Mouse (Mus musculus) ZHBTc4 (cell line): ENCODE measurements around the gene Atp5k.
A peak's percentile ranks its signal among the peaks of the same experiment; 100 is the strongest.

Source experiments
- DNase-seq: peaks from one replicate; pipeline ENCODE4 v3.0.0-alpha.2; 2011; ENCODE audit warnings: low read depth, low spot score

Gene Atp5k

DNA sequence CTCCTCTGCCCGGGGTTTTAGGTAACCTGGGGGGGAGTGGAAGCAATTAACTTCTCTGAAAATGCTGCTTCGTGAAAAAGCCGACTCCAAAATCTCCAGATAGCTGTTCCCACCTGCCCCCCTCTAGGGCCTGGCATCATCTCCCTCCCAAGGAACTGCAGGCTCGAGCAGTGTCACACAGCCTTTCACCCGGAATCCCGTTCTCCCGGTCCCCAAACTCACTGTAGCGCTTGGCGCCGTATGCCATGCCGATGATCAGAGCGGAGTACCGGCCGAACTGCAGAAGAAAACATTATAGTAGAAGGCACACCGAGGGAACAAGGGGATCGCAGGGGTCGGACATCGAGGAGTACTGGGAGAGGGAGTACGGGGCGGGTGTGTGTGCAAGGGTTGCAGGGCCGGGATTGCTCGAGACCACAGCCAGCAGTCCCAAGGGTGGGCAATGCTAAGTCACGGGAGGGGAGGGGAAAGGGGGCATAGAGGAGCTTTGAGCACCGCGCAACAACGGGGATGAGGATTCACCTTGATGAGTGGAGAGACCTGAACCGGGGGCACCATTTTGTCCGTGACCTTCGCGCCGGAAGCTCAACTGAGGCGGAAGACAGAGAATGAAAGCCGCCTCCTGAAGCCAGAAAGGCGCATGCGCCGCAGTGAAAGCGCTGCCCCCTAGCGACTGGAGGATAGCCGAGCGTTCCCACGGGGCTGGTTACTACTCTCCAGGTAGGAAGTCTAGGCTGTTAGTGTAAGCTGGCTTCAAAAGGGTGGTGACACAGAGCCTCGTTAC, at the start of gene Atp5k:
Gene Atp5k (minus strand): TSS at position 645 of the 784 bp plus-strand sequence.
- DNase-seq: peak; percentile 97

GRCm38 (mm10) chr5:108483006-108483405, 48.8 kb upstream of the Atp5k start:
- no peak for DNase-seq

DNA sequence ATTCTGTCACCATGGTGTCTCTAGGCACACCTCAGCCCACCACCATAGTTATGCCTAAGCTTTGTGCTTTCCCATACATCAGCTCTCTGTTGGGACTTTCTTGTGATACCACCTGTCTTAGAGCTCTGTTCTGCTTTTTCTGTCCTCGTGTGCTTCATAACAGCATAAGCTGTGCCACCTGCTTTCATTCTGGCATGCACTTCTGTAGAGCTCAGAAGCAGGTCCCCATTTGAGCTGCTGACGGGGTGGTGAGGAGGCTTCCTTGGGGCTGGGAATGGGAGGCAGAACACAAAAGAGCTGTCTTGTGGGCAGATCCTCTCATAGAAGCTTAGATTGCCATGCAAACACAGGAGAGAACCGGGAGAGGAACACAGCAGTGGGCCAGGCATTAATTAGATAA, 41.7 kb upstream of the Atp5k start:
- DNase-seq: no peak

- DNase-seq: no peak
Measured at GRCm38 (mm10) chr5:108473737-108474136, 39.5 kb upstream of the Atp5k start.

DNA sequence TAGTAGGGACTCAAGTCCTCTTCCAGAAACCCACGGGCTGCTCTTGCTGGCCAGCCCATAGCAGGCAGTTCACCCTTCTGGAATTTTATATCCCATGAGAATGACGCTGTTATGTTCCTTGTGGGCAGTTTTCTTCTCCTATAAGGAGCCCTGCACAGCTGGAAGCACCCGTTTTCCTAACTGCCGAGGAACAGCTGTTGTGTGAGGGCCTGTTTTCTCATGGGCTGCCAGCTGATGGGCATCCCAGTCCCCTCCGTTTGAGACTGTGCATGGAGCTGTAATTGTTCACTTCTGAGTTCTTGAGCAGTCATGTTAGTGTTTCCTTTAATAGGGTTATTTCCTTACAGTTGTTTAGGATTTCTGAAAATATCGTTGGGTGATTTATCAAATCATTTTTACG, 35.4 kb upstream of the Atp5k start:
- no peak for DNase-seq

DNA sequence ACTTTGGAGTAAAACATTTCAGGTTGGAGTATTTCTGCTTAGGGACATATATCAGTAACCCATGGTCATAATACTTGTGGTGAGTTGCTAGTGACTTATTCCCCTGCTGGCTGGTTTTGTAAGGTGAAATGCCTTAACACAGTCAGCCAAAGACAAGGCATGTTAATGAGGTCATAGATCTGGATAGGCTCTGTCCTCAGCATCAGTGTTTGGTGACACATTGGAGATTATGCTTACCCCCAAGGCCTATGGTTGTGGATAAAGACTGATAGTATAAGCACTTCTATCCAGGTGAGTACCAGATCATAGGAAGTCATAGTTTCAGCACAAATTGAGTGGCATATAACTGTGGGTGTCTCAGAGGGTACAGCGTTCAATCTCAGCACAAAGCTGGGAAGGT, 32.4 kb upstream of the Atp5k start:
- DNase-seq: no peak

DNA sequence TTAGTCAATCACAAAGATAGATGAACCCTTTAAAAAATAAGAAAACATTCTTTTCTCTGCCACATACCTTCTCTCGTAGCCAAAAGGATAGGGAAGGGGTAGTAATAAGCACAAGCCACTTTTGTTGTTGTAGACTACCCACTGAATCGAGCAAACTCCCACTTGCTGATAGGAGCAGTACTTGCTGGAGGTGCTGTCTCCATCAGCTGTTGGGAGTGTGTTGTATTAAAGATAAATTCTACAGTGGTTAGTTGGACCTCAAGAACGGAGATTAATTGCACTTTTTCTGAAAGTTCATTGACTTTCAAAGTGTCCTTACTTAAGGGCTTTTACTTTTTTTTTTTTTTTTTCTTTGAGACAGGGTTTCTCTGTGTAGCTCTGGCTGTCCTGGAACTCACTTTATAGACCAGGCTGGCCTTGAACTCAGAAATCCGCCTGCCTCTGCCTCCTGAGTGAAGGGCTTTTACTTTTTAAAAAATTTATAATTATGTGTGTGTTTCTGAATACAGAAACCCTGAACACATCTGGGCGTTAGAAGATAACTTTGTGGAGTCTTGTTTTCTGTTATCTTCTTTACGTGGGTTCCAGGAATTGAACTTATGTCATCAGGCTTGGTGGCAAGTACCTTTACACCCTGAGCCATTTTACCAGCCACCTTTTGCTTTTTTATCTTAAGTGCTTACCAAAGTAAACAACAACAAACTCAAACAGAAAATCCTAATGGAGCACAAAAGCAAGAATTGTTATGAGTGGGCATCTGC, 31.1 kb upstream of the Atp5k start:
- no peak for DNase-seq

DNA sequence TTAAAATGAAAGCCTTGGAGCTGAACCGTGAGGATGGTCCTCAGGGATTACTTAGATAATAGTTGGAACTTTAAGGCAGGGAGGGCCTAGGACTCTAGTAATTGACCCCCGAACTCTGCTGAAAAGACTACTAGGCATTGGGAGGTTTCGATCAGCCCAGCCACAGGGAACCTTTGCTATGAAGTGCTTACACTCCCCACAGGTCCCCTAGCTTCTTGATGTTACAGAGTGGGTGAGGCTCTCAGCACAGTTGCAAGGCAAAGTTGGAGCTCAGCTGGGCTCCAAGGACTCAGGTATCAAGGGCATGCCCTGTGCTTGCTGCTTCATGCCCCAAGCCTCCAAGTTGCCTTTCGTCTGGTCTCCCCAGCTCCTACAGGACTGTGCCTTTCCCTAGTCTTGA, 28.2 kb upstream of the Atp5k start:
- DNase-seq: peak; percentile 14

DNA sequence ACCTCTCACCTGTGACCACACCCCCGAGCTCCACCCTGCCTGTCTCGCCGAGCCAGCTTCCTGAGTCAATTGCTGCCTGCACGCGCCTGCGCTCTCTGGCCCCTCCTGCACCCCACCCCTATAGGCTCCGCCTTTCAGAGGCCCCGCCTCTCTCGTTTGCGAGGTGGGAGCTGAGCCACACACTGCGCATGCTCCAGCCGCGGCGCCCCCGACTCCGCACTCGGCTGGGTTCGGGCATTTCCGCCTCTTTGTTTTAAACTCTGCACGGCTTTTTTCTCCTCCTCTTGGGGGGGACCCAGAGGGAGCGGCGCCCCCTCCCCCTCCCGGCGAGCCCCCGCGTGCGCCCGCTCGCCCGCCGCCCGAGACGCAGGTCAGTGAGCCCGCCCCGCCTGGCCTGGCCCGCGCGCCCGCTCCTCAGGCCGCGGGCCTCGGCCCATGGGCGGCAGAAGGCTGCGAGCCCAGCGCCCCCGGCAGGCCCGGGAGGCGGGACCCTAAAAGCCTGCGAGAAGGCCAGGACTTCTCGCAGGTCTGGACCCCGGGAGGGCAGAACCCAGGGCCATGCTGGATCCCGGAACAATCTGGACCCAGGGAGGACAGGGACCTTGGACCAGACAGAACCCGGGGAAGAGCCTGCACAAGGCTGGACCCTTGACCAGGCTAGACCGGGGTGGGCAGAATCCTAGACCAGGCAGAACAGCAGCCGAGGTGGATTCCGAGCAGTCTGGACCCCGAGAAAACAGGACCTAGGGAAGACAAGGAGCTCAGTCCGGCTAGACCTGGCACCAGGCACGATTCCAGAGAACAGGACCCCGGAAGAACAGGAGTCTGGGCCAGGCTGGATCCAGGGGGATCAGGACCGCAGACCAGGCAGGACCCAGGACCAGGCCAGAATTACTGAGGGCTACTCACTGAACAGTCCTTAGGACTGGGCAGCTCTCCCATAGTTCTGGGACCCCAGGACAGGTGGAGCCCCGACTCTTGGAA, 27.1 kb upstream of the Atp5k start, which contains the start of gene Pcgf3:
Gene Pcgf3 (plus strand): TSS at position 151 of the 984 bp plus-strand sequence.
- peak; percentile 98 for DNase-seq

GRCm38 (mm10) chr5:108460461-108460860, 26.2 kb upstream of the Atp5k start:
- DNase-seq: no peak

- no peak for DNase-seq
Measured at GRCm38 (mm10) chr5:108458706-108459105, 24.5 kb upstream of the Atp5k start.

- DNase-seq: no peak
Measured at GRCm38 (mm10) chr5:108454094-108454493, 19.8 kb upstream of the Atp5k start.

DNA sequence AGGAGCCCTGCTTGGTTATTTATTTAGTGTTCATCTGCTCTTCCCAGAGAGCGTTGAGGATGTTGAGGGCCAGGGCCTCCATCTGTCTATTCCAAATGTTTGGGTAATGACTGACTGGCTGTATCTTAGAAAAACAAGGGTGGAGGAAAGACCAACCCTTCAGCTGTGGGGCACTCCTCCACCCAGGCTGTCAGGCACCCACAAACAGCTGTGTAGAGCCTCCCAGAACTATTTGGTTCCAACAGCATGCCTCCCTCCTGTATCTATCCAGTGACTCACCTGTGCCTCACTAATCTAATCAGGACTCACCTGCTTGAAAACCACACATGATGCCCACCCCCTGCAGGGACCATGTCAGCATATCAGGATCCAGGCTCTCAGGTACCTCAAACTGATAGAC, 18.2 kb upstream of the Atp5k start:
- no peak for DNase-seq

DNA sequence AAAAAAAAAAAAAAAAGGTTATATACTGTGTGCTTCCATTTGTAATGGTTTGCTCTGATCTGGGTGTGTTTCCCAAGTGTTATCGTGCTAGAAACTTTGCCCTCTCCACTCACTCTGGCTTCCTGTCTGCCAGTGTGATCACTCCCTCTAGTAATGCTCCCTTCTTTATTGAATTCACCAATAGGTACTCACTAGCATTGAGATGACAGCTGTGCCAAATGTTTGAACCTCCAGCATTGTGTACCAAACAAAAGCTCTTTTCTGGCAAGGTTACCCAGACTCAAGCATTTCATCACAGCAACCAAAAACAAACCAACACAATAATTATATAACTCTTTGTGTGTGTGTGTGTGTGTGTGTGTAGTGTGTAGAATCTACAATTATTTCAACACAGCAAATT, 17.4 kb upstream of the Atp5k start:
- DNase-seq: no peak

DNA sequence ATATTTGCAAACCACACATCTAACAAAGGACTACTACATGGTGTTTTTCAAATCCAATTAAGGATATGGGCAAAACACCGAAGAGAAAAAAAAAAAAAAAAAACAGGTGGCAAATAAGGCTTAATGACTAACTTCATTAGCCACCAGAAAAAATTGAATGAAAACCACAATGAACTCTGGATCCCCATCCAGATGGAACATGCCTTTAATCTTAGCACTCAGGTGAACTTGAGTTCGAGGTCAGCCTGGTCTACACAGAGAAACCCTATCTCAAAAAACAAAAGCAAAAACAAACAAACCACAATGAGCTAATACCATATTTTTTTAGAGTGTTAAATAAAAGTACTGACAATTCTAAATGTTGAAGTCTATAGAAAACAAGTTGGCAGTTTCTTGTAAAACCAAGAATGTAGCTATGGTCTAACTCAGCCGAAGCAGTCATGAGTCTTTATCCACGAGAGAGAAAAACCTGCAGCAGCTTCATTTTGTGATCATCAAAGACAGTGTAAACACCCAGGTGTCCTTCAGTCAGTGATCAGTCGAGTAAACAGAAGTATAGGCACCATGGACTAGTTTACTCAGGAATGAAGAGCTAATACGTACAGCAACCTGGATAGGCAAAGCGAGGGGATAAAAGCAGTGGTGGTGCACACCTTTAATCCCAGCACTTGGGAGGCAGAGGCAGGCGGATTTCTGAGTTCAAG, 16.7 kb upstream of the Atp5k start:
- DNase-seq: no peak

DNA sequence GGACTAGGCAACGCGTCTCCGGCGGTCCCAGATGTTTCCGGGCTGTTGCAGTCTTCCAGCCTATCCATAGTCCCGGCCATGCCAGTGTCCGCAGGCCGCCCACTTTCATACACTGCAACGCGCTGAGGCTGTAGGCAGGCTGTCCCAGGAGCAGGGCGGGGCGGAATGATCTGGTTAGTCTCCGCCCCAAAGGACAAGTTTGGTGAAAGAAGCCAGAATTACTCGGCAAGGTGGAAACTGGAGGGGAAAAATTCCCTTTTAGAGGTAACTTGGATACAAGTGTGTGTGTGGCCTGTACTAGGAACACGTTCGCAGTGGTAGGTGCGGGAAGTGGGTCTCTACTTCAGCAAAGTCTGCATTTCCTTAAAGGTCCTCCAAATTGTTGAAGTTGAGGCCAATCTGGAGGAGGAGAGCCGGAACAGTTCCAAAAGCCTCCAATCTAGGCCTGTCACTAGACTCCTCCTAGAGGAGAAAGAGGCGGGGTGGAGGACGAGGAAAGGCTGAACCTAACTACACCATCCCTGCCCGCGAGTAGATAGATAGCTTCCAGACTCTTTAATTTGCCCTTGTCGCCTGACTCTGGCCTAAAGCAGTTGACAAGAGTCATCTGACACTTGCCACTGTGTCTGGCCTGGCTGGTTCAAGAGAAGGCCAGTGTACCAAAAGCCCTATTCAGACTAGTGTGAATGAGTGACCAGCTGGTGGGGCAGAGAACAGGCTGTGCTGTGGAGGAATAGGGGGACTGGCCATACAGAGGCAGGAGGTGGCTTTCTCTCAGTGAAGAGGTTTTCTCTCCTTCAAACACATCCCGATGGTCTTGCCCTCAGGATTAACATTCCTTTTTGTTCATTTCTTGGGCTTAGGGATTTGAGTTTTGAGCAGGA, 14.8 kb upstream of the Atp5k start, which contains the start of gene Mfsd7a:
Gene Mfsd7a (minus strand): TSS at position 107 of the 884 bp plus-strand sequence.
- DNase-seq: peak; percentile 85

GRCm38 (mm10) chr5:108447857-108448256, 13.6 kb upstream of the Atp5k start:
- DNase-seq: no peak

DNA sequence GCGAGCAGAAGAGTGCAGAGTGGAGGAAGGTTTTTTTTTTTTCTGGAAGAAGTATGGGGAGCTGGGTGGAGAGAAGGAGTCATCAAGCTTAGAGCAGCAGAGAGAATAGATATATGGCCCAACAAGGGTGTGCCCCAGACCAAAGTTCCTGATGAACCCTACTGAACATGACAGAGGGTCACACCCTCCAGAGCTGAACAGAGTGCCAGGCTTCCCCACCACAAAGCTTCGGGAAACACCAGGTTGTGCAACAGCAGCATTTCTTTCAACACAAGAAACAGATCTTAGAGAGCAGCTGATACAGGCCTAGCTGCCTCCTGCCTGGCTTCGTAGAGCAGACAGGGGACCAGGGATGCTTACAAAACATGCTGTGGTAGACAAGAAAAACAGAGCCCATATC, 12.7 kb upstream of the Atp5k start:
- DNase-seq: no peak

GRCm38 (mm10) chr5:108436101-108436500, 1.9 kb upstream of the Atp5k start:
- no peak for DNase-seq

- DNase-seq: no peak
Measured at GRCm38 (mm10) chr5:108431196-108431595, 3.1 kb downstream of the Atp5k start.
